ENCODE assay signal across 12 mouse cellular contexts in genomic region chr17:4199698-4200153, GRCm38 (mm10).
A peak's percentile ranks its signal among the peaks of the same experiment; 100 is the strongest.
DNase-seq lines count a peak whose midpoint lies in the region; ATAC-seq and TF ChIP-seq lines count a peak whose summit lies in the region.
"Had no signal": no experiment of that assay in that cellular context is flagged by ENCODE, and none has a peak within 500 bp of the region (broad histone marks: within the 10 kb centered on the region; RNA-seq: fewer than 3 reads in every experiment).

No protein-coding gene starts in this region.

- H3K4me3 ChIP-seq in heart, embryonic 10.5 days = no peak overlapping the region
- no peak overlapping the region for H3K4me3 ChIP-seq in kidney, postnatal 0 days (replicated peaks; ENCODE audit: low read depth, low read length)
- H3K4me3 ChIP-seq in stomach, embryonic 14.5 days (ENCODE audit: low read depth, low read length) = no peak overlapping the region
- no peak overlapping the region for H3K4me3 ChIP-seq in midbrain, embryonic 13.5 days (replicated peaks)
- H3K4me3 ChIP-seq: forebrain, embryonic 13.5 days; midbrain, embryonic 10.5 days had no signal

- DNase-seq in heart, adult 18-20 months = peak; percentile 66 to 86
- DNase-seq in heart, embryonic 10.5 days (ENCODE audit: low spot score) = no peak
- DNase-seq in heart, postnatal 14 days = peak; percentile 71 to 74
- peak; percentile 86 for DNase-seq in kidney, postnatal 0 days (ENCODE audit: low spot score)
- DNase-seq in adipocyte (ENCODE audit: low spot score) = no peak
- DNase-seq: B cell, adult 2 months had no signal

- H3K27me3 ChIP-seq in heart, embryonic 10.5 days (ENCODE audit: insufficient read depth, poor library complexity, severe bottlenecking) = no peaks in the 10 kb centered on the region
- H3K27me3 ChIP-seq in kidney, postnatal 0 days (ENCODE audit: insufficient read depth, low read length) = no peaks in the 10 kb centered on the region
- H3K27me3 ChIP-seq in stomach, embryonic 14.5 days (ENCODE audit: control insufficient read depth, insufficient read depth, low read length) = no peaks in the 10 kb centered on the region
- no peaks in the 10 kb centered on the region for H3K27me3 ChIP-seq in midbrain, embryonic 13.5 days
- H3K27me3 ChIP-seq: forebrain, embryonic 13.5 days had no signal

- 66% methylated on average over 2 of the region's 2 CpGs for WGBS in heart, embryonic 10.5 days
- 48% methylated on average over 2 of the region's 2 CpGs for WGBS in kidney, postnatal 0 days
- whole genome bisulfite sequencing in stomach, embryonic 14.5 days = 35% methylated on average over 2 of the region's 2 CpGs
- WGBS in midbrain, embryonic 13.5 days = 84% methylated on average over 2 of the region's 2 CpGs

- no peaks in the 10 kb centered on the region for H3K4me1 ChIP-seq in heart, embryonic 10.5 days
- 0 out of 2 replicates have a peak, but pooled peaks cover 6% of the 10 kb centered on the region for H3K4me1 ChIP-seq in kidney, postnatal 0 days (replicated peaks; ENCODE audit: insufficient read depth, low read length)
- peaks cover 12% of the 10 kb centered on the region for H3K4me1 ChIP-seq in stomach, embryonic 14.5 days (ENCODE audit: control insufficient read depth, insufficient read depth, low read length)
- H3K4me1 ChIP-seq in midbrain, embryonic 13.5 days (replicated peaks) = no peaks in the 10 kb centered on the region
- H3K4me1 ChIP-seq: forebrain, embryonic 13.5 days; midbrain, embryonic 10.5 days had no signal

- TF ChIP-seq CTCF in kidney, postnatal 0 days (IDR thresholded peaks at IDR 0.05; ENCODE audit: low read depth) = no peak; the same call in 1 of the 2 replicates

- H3K9me3 ChIP-seq in heart, embryonic 10.5 days = no peaks in the 10 kb centered on the region
- no peaks in the 10 kb centered on the region for H3K9me3 ChIP-seq in kidney, postnatal 0 days (replicated peaks; ENCODE audit: low read length)
- H3K9me3 ChIP-seq in stomach, embryonic 14.5 days (ENCODE audit: control insufficient read depth, low read depth, low read length) = no peaks in the 10 kb centered on the region
- no peaks in the 10 kb centered on the region for H3K9me3 ChIP-seq in midbrain, embryonic 13.5 days
- H3K9me3 ChIP-seq: forebrain, embryonic 13.5 days; midbrain, embryonic 10.5 days had no signal

- ATAC-seq in kidney, postnatal 0 days (replicated peaks; ENCODE audit: low FRiP score, low read depth) = peak; percentile 77; the same call in 1 of the 2 replicates
- peak; percentile 82; the same call in 1 of the 2 replicates for ATAC-seq in stomach, embryonic 14.5 days (ENCODE audit: insufficient number of reproducible peaks, insufficient read depth, low FRiP score, low read depth)
- ATAC-seq in midbrain, embryonic 13.5 days = no peak
- no peak for ATAC-seq in frontal cortex, adult (ENCODE audit: low TSS enrichment)
- ATAC-seq: forebrain, embryonic 13.5 days; hindbrain, embryonic 16.5 days had no signal

- H3K36me3 ChIP-seq in heart, embryonic 10.5 days = no peaks in the 10 kb centered on the region
- H3K36me3 ChIP-seq in kidney, postnatal 0 days (ENCODE audit: insufficient read depth, low read length) = no peaks in the 10 kb centered on the region
- H3K36me3 ChIP-seq in stomach, embryonic 14.5 days (ENCODE audit: control insufficient read depth, insufficient read depth, low read length) = no peaks in the 10 kb centered on the region
- H3K36me3 ChIP-seq in midbrain, embryonic 13.5 days = no peaks in the 10 kb centered on the region
- H3K36me3 ChIP-seq: midbrain, embryonic 10.5 days had no signal

- intact Hi-C loops in heart, postnatal 14 days (cut with DNase I) = no loop called here

- no peak overlapping the region for H3K9ac ChIP-seq in kidney, postnatal 0 days (ENCODE audit: low read depth, low read length)
- H3K9ac ChIP-seq in stomach, embryonic 14.5 days (replicated peaks; ENCODE audit: low read depth, low read length) = no peak overlapping the region
- H3K9ac ChIP-seq in midbrain, embryonic 13.5 days (replicated peaks) = no peak overlapping the region
- H3K9ac ChIP-seq: forebrain, embryonic 13.5 days had no signal

- no peak overlapping the region for H3K27ac ChIP-seq in heart, embryonic 10.5 days
- H3K27ac ChIP-seq in kidney, postnatal 0 days = 0 out of 2 replicates have a peak overlapping the region, but pooled peaks have one; percentile 40
- H3K27ac ChIP-seq in stomach, embryonic 14.5 days (ENCODE audit: low read length) = peak overlapping the region; percentile 79; the same call in 1 of the 2 replicates
- no peak overlapping the region for H3K27ac ChIP-seq in midbrain, embryonic 13.5 days
- H3K27ac ChIP-seq: forebrain, embryonic 13.5 days; midbrain, embryonic 10.5 days had no signal

- H3K4me2 ChIP-seq in kidney, postnatal 0 days (ENCODE audit: low read length) = no peak overlapping the region
- H3K4me2 ChIP-seq in stomach, embryonic 14.5 days (replicated peaks; ENCODE audit: low read depth, low read length) = no peak overlapping the region
- no peak overlapping the region for H3K4me2 ChIP-seq in midbrain, embryonic 13.5 days (replicated peaks)
- H3K4me2 ChIP-seq: forebrain, embryonic 13.5 days had no signal

Comparison
In these comparisons a context has a peak if more than half of its experiments do, and no peak if none do; other contexts are left out.
1. DNase-seq: peak in heart, adult 18-20 months (2 of 2), heart, postnatal 14 days (2 of 2) and kidney, postnatal 0 days (single experiment); none in heart, embryonic 10.5 days (single experiment) and adipocyte (single experiment).
2. H3K27ac ChIP-seq: peak in kidney, postnatal 0 days (single experiment) and stomach, embryonic 14.5 days (single experiment); none in heart, embryonic 10.5 days (single experiment) and midbrain, embryonic 13.5 days (single experiment).
3. ATAC-seq: peak in kidney, postnatal 0 days (single experiment) and stomach, embryonic 14.5 days (single experiment); none in midbrain, embryonic 13.5 days (single experiment) and frontal cortex, adult (single experiment).